In genomic region chr6:55344291-55345016, GRCm38 (mm10) we compare ENCODE assay signal across 30 mouse cellular contexts. TPM values are rescaled to one million over a fixed set of nuclear protein-coding genes. Genes with fewer than 3 reads are reported as not detected.
DNase-seq lines count a peak whose midpoint lies in the region; ATAC-seq and TF ChIP-seq lines count a peak whose summit lies in the region.
"Had no signal": no experiment of that assay in that cellular context is flagged by ENCODE, and none has a peak within 500 bp of the region (broad histone marks: within the 10 kb centered on the region; RNA-seq: fewer than 3 reads in every experiment).

No protein-coding gene starts in this region.

- H3K36me3 ChIP-seq in liver, embryonic 13.5 days: 0 out of 2 replicates have a peak, but pooled peaks cover 13% of the 10 kb centered on the region
- H3K36me3 ChIP-seq: embryonic facial prominence, embryonic 10.5 days; heart, embryonic 15.5 days; hindbrain, embryonic 15.5 days; neural tube, embryonic 12.5 days; stomach, embryonic 15.5 days had no signal

- H3K4me3 ChIP-seq in gastrocnemius, adult 2 months: peak overlapping the region; percentile 70
- H3K4me3 ChIP-seq in liver, embryonic 13.5 days (replicated peaks): no peak overlapping the region
- H3K4me3 ChIP-seq: embryonic facial prominence, embryonic 10.5 days; heart, embryonic 15.5 days; hindbrain, embryonic 15.5 days; layer of hippocampus, adult 2 months; neural tube, embryonic 12.5 days; stomach, embryonic 15.5 days had no signal

- no peak overlapping the region for H3K9ac ChIP-seq in liver, embryonic 13.5 days
- H3K9ac ChIP-seq: heart, embryonic 15.5 days; hindbrain, embryonic 15.5 days; lung, embryonic 14.5 days; neural tube, embryonic 12.5 days; stomach, embryonic 15.5 days had no signal

- H3K4me2 ChIP-seq in liver, embryonic 13.5 days: no peak overlapping the region
- H3K4me2 ChIP-seq: heart, embryonic 15.5 days; hindbrain, embryonic 15.5 days; liver, embryonic 11.5 days; lung, embryonic 14.5 days; neural tube, embryonic 12.5 days; stomach, embryonic 15.5 days had no signal

- H3K4me1 ChIP-seq in liver, embryonic 13.5 days (replicated peaks): peaks cover 100% of the 10 kb centered on the region

- H3K27me3 ChIP-seq in liver, embryonic 13.5 days: no peaks in the 10 kb centered on the region
- H3K27me3 ChIP-seq: heart, embryonic 15.5 days; neural tube, embryonic 12.5 days; stomach, embryonic 15.5 days had no signal

- no peak for ATAC-seq in liver, embryonic 13.5 days (ENCODE audit: low read depth)
- ATAC-seq: forebrain, embryonic 16.5 days had no signal

- peak overlapping the region; percentile 87 for H3K27ac ChIP-seq in gastrocnemius, adult 2 months
- H3K27ac ChIP-seq in liver, embryonic 13.5 days: peak overlapping the region; percentile 89
- H3K27ac ChIP-seq: embryonic facial prominence, embryonic 10.5 days; heart, embryonic 15.5 days; hindbrain, embryonic 15.5 days; neural tube, embryonic 12.5 days; stomach, embryonic 15.5 days had no signal

- no peaks in the 10 kb centered on the region for H3K9me3 ChIP-seq in liver, embryonic 13.5 days (replicated peaks)
- H3K9me3 ChIP-seq: embryonic facial prominence, embryonic 10.5 days; heart, embryonic 15.5 days; hindbrain, embryonic 15.5 days; neural tube, embryonic 12.5 days; stomach, embryonic 15.5 days had no signal

- 69% methylated on average over 9 of the region's 9 CpGs for WGBS in liver, embryonic 13.5 days (ENCODE audit: insufficient replicate concordance)

- intact Hi-C loops in gastrocnemius, adult 2 months (cut with DNase I): no loop called here

- TF ChIP-seq CTCF in gastrocnemius, adult 2 months (IDR thresholded peaks at IDR 0.05): no peak

- peak; percentile 19 for DNase-seq in gastrocnemius, adult 2 months
- DNase-seq in gastrocnemius, postnatal 25 days: no peak
- no peak for DNase-seq in liver, embryonic 13.5 days
- no peak for DNase-seq in liver
- DNase-seq in 3134 (ENCODE audit: extremely low read depth, insufficient read length, low spot score): peak; percentile 55
- peak; percentile 53 for DNase-seq in brain, adult 2 months (ENCODE audit: low read depth, low spot score)
- no peak for DNase-seq in layer of hippocampus, postnatal 25 days (ENCODE audit: extremely low spot score in 1 of 2, low spot score in 1 of 2)
- DNase-seq: adrenal gland, postnatal 14 days; cerebellum, adult 9-10 months; kidney, adult 8-10 months; kidney, postnatal 14 days; layer of hippocampus, postnatal 36 days; lung, embryonic 14.5 days; midbrain, embryonic 14.5 days; thymus, postnatal 25 days had no signal

RNA-seq across cellular contexts. Expression of gene Aqp1, which starts 8.2 kb away (rescaled TPM):
- 100 to 1,000 TPM; 251 to 256 TPM for total RNA-seq in gastrocnemius, adult 2 months (2021)
- 100 to 1,000 TPM; 203 to 271 TPM for total RNA-seq in gastrocnemius, postnatal 25 days (2021)
- polyA plus RNA-seq in liver, embryonic 13.5 days (2015; fragmentation: Nextera tagmentation; extraction: Ambion mirVana): 41.7 and 45.2 TPM in 2 replicates
- total RNA-seq in layer of hippocampus, postnatal 25 days (2021): under 1 TPM; 0.70 to 0.74 TPM

RNA-seq across cellular contexts. Expression of gene Ghrhr, which starts 31.6 kb away (rescaled TPM):
- total RNA-seq in gastrocnemius, adult 2 months (2021): not detected
- total RNA-seq in gastrocnemius, postnatal 25 days (2021): not detected
- 0.06 and 0.08 TPM in 2 replicates for polyA plus RNA-seq in liver, embryonic 13.5 days (2015; fragmentation: Nextera tagmentation; extraction: Ambion mirVana)
- not detected for total RNA-seq in layer of hippocampus, postnatal 25 days (2021)
- total RNA-seq: adrenal gland, postnatal 14 days; common myeloid progenitor, adult 5-6 weeks; gastrocnemius, adult 18-20 months; hematopoietic stem cell, adult 5-6 weeks; layer of hippocampus, adult 2 months; layer of hippocampus, postnatal 36 days; left cerebral cortex, postnatal 10 days; megakaryocyte-erythroid progenitor cell, adult 5-6 weeks had no signal
- polyA plus RNA-seq: brain, embryonic 14.5 days; embryonic facial prominence, embryonic 10.5 days; forebrain, embryonic 16.5 days; heart, embryonic 15.5 days; hindbrain, embryonic 15.5 days; limb, embryonic 11.5 days; liver, embryonic 11.5 days; lung, embryonic 14.5 days; midbrain, embryonic 14.5 days; neural tube, embryonic 12.5 days; stomach, embryonic 15.5 days had no signal

Comparison
In these comparisons a context has a peak if more than half of its experiments do, and no peak if none do; other contexts are left out.
1. DNase-seq: peak in gastrocnemius, adult 2 months (single experiment), 3134 (single experiment) and brain, adult 2 months (single experiment); none in gastrocnemius, postnatal 25 days (single experiment), liver, embryonic 13.5 days (single experiment), liver (single experiment) and layer of hippocampus, postnatal 25 days (0 of 2).
2. RNA of gene Aqp1, which starts 8.2 kb away (total RNA-seq): 203 to 271 TPM in gastrocnemius, postnatal 25 days and 251 to 256 TPM in gastrocnemius, adult 2 months; 0.70 to 0.74 TPM in layer of hippocampus, postnatal 25 days; every median in the first group is over 100 times any median in the second.